Mouse (Mus musculus) CH12.LX (cell line): ENCODE results near the gene Elovl2.

ENCODE experiments used
- CTCF ChIP-seq, 2 experiments: IDR thresholded peaks in 1 of 2; conservative IDR thresholded peaks in 1 of 2; 2 replicates each; pipeline ENCODE4 v1.5.1; 2011 to 2012; ENCODE audit warnings: low read depth in 2 of 2, low read length in 2 of 2, improper control_type of control experiment in 1 of 2, inconsistent platforms in 1 of 2, mild to moderate bottlenecking in 1 of 2, moderate library complexity in 1 of 2
- E2F4 ChIP-seq: IDR thresholded peaks from 2 replicates; pipeline ENCODE4 v1.6.1; 2011; ENCODE audit warnings: low read depth, low read length, improper control_type of control experiment; ENCODE audit not compliant: insufficient replicate concordance
- ELF1 ChIP-seq: IDR thresholded peaks from 2 replicates; pipeline ENCODE4 v1.6.1; 2014; ENCODE audit warnings: low read depth, mild to moderate bottlenecking, inconsistent platforms, low read length, improper control_type of control experiment
- EP300 ChIP-seq: IDR thresholded peaks from 2 replicates; pipeline ENCODE4 v1.6.1; 2011; ENCODE audit warnings: low read length, improper control_type of control experiment
- HCFC1 ChIP-seq: IDR thresholded peaks from 2 replicates; pipeline ENCODE4 v1.6.1; 2012; ENCODE audit warnings: low read depth, mild to moderate bottlenecking, inconsistent platforms, low read length, improper control_type of control experiment
- JUN ChIP-seq: IDR thresholded peaks from 2 replicates; pipeline ENCODE4 v1.6.1; 2011; ENCODE audit warnings: low read depth, mild to moderate bottlenecking, low read length, improper control_type of control experiment, moderate library complexity; ENCODE audit not compliant: insufficient read depth
- MAX ChIP-seq: IDR thresholded peaks from 2 replicates; pipeline ENCODE4 v1.6.1; 2011; ENCODE audit warnings: low read length, improper control_type of control experiment
- MXI1 ChIP-seq: IDR thresholded peaks from 2 replicates; pipeline ENCODE4 v1.6.1; 2011; ENCODE audit warnings: mild to moderate bottlenecking, low read depth, low read length, improper control_type of control experiment
- POLR2A ChIP-seq: IDR thresholded peaks from 2 replicates; pipeline ENCODE4 v1.6.1; 2011; ENCODE audit warnings: low read depth, mild to moderate bottlenecking, improper control_type of control experiment, low read length
- SMC3 ChIP-seq: IDR thresholded peaks from 2 replicates; pipeline ENCODE4 v1.6.1; 2011; ENCODE audit warnings: low read depth, low read length, improper control_type of control experiment
- TCF12 ChIP-seq: IDR thresholded peaks from 2 replicates; pipeline ENCODE4 v1.6.1; 2014; ENCODE audit warnings: low read depth, mild to moderate bottlenecking, inconsistent platforms, low read length, improper control_type of control experiment
- USF1 ChIP-seq: IDR thresholded peaks from 2 replicates; pipeline ENCODE4 v1.6.1; 2014; ENCODE audit warnings: low read depth, mild to moderate bottlenecking, inconsistent platforms, low read length, improper control_type of control experiment
- ZC3H11A ChIP-seq: IDR thresholded peaks from 2 replicates; pipeline ENCODE4 v1.6.1; 2012; ENCODE audit warnings: low read depth, mild to moderate bottlenecking, inconsistent platforms, low read length, improper control_type of control experiment

- TF ChIP-seq POLR2A: no peak
- no peak for TF ChIP-seq HCFC1
- no peak for TF ChIP-seq MXI1
- TF ChIP-seq SMC3: no peak
- no peak for TF ChIP-seq USF1
- no peak for TF ChIP-seq CTCF (conservative IDR thresholded peaks at IDR 0.05 in 1 of 2, IDR thresholded peaks at IDR 0.05 in 1 of 2; ENCODE audit: low read depth in 2 of 2, low read length in 2 of 2)
- no peak for TF ChIP-seq JUN
- no peak for TF ChIP-seq MAX
- TF ChIP-seq TCF12: no peak
- TF ChIP-seq ZC3H11A: no peak
- TF ChIP-seq EP300: no peak
- no peak for TF ChIP-seq E2F4
- TF ChIP-seq ELF1: no peak
Measured at GRCm38 (mm10) chr13:41257851-41258250, 37.6 kb upstream of the Elovl2 start.
